Mouse (Mus musculus) neural tube, embryonic 10.5 days (tissue): ENCODE results near the gene Ano10.

ENCODE experiments used
- DNase-seq: peaks from one replicate; pipeline ENCODE4 v3.0.0-alpha.2; 2017; ENCODE audit warnings: low spot score; ENCODE audit errors: extremely low spot score

Ano10 gene

DNA sequence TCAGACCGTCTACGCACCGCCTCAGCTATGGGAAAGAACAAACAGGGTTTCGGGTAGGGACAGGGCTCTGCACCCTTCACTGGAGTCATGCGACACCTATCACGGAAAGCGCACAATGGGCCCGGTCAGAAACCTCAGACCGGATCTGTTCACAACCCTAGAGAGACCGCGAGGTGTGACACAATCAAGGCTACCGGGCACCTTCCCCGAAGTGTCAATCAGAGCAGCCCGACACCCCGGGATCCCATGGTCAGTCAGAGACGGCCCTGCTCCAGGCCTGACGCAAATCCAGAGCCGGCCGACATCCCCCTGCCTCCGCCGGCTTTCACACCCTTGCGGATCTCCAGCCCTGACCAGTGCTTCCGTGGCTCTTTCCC lies 370 bp downstream of the Ano10 start:
- no peak for DNase-seq

DNA sequence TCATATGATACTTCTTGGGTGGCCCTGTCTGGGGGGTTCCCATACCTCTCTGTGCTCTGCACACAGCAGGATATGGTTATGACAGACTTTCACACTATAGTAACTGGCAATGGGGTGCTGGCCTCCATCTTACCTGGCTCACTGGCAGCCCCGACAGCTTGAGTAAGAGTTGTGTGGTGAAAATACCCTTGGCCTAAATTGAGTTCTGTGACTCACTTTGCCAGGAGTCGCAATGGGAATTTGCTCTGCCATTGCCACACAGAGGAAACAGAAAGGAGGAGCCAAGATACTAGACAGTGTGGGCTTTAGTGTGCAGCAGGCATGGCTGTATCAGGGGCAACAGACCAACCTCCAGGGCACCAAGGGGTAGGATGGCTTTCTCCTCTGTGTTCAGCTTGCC lies 4.0 kb downstream of the Ano10 start:
- DNase-seq = no peak

DNA sequence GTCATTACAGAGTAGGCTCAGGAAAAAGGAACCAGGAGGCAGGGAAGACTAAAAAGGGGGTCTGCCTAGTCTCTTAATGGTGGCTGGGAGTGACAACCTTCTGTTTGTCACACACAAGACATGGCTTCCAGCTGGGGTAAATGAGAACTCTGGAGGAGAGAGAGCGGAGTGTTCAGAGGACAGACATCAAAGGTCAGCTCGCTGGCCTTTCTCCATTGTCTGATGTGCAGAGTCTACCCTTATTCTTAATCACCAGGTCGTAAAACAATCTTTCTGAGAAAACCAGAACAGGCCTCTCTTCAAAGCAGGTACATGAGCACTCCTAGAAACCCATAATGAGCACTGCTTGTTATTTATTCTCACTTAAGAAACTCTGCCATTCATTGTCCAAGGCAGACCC lies 5.8 kb downstream of the Ano10 start:
- no peak for DNase-seq

DNA sequence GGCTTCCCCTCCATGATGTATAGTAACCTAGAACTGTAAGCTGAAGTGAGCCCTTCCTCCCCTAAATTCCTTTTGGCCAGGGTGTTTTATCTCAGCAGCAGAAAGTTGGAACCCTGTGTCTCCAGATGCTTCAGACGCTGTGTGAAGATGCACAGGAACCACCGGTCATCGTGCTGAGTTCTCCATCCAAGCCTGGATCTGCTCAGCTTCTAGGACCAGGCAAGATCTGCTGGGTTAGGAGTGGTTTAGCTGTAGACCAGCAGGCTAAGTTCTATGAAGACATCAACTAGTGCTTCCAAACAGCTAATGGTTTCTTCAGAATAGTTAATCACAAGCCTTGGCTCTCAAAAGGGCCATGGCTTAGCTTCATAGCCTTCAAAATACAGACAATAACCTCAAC lies 6.7 kb downstream of the Ano10 start:
- no peak for DNase-seq

DNA sequence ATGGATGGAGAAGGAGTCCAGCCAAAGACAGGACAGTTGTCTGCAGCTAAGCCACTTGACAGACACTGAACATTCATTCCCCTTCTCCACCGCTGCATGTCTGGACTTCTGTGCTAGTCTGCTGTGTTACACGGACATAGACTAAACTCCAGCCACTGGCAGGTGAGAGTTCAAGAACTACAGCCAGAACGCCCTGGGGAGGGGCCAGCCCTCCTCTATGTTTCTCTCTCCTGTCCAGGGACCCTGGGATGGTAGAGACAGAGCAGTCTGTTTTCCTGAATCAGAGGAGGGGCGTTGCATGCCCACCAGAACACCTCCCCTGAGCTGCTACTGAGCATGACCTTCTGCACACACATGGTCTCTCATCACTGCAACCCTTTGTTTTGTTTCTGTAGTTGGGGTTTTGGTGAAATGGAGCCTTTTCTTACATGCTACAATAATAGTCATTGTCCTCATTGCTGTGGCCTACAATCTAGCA lies 8.4 kb downstream of the Ano10 start:
- DNase-seq = peak; percentile 24

DNA sequence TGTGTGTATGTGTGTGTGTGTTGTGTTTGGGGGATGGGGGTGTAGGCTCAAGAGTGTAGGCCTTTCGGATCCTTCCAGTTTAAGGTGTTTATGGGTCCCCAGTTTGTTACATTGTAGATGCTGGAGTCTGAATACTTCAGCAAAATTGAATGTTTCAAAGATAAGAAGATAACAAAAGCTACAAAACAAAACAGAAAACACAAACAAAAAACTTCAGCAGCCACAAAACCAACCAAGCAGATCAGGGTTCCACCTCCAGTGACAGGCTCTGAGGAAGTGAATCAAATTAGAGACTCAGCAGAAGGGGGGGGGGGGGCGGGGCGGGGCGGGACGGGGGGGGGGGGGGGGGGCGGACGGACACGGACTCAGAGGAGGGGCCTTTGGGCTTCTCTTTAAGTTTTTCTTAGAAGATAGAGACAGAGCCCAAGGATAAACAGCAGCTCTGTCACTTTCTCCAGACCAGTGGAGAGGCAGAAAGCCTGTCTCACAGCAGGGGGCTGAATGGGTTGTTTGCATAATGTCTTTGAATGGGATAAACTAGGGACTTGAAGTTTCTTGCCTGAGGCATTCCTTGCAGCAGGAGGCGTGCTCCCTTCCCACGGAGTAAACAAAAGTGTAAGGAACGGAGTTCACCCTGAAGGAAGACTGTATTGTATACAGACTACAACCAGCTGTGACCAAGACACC lies 8.9 kb downstream of the Ano10 start:
- DNase-seq = peak; percentile 47

DNA sequence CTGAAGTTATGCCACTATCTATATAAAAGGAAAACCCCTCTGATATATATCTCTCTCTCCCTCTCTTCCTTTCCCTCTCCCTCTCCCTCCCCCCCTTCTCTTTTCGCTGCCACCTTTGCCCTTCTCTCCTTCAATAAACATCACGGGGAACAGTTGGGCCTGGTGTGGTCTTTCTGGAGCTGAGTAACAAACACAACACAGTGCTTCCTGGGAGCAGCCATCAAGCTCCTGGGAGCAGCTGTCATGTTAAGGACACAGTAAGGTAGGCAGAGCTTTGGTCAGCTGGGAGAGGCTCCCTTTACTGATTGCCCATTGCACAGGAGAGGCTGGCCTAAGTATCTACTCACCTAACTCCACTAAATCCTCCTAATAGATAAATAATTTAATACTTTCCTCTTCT lies 9.5 kb downstream of the Ano10 start:
- no peak for DNase-seq

DNA sequence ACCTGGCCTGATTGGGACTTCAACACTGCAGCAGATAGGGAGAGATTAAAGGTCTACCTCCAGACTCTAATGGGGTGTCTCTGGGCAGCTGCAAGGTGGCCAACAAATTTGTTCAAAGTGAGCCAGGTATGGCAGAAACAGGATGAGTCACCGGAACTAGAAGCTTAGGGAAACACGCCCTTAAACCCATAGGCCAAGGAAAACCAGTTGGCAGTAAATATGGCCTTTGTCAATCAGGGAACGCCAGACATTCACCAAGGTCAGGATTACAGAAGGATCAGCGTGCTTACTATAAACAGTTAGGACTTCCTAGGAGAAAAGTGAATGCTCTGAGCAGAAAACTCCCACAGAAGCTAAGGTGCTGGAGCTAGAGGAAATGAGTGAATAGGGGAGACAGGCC lies 13.2 kb downstream of the Ano10 start:
- DNase-seq = no peak

DNA sequence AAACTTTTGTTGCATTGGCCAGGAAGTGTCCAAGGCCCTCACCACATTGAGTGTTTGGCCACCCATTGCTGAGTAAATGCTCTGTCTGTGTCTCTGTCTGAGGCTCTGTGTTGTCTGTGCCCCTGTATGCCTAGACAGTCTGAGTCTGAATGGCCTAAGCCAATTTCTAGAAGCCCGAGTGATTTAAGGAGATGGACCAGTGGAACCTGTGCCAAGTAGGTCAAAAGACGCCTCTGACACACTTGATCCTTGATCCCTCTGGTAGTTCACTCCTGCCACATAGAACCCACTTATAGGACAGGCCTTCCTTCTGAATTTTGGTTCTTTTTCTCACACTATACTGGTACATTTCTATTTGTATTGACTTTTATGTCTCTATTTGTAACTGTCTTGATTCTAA lies 17.6 kb downstream of the Ano10 start:
- DNase-seq = no peak

DNA sequence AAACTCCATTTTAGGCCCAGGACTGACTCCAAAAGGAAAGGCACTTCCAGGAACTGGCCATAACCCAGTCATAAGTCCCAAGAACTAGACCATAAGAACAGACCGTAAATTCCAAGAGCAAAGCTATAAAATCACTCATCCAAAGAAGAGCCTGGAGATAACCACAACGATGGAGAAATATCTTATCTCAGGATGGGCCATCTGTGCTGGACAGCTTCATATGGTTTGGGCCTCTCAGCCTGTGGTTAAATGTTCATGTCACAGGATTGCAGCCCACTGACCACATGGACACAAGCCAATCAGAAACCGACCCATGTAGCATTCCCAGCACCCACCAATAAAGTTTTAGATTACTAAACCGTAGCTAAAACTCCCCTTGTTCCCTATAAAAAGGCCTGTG lies 18.1 kb downstream of the Ano10 start:
- DNase-seq = no peak

DNA sequence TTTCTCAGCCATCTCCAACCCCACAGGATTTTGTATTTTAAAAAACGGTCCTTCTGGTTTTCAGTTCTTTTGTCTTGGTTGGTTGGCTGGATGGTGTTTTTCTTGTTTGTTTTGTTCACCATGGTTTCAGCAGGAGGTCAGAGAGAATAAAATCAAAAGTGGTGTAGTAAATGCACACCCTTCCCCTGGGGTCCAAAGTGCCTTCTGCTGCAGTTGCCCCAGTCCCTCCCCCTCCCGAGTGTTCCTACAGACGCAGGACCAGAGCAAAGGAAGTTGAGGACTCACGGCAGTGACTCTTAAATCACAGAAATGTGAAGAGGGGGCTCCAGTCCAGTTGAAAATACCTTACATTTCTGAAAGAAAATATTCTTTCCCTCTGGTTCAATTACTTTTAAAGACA lies 19.9 kb downstream of the Ano10 start:
- DNase-seq = no peak

DNA sequence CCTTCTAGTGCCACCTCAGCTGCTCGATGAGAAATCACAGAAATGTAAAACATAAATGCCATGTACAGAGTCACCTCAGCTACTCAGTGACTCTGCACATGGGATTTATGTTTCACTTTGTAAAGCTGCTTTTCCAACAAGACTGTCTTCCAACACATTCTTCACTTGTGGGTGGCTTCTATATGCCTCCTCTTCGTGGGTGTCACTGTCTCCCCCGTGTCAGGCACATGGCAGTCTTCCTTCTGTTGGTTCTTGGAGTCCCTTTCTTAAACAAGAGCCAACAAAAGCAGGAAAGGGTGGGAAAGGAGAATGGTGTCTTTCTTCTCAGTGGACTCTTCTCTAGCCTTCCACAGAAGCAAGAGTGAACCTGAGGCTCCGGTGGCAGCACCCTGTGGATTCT lies 20.3 kb downstream of the Ano10 start:
- no peak for DNase-seq

DNA sequence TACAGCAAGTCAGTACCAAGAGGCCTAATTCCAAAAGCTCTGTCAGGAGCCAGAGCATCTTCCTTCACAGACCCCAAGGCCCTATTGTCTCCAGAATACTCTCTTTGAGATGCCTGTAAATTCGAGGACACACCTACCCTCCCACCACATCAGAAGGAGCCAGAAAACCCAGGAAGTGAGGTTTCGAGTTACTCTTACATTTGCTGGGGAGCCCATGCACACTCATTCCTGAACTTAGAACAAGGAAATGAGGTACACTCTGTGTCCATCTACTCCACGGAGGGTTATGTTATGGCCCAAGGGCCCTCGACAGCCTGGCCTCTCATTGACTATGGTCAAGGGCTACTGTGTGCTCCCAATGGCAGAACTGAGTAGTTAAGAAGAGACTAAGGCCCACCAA lies 22.4 kb downstream of the Ano10 start:
- DNase-seq = no peak

DNA sequence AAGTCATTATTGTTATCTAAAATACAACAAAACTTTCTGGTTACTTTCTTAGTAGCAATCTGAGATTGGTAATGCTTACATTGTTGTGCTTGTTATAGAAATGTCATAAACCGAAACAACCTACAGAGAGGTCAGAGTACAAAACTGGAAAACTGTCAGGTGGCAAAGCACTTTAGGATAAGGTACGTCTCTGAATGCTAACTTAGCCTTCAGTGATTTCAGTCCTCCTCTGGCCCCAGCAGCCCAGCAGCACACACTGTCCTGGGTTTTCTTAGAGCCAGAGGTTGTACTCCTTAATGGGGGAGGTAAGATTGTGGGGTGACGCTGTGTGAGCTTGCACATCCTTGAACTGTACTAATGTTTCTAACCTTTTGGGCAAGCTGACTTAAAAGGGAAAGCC lies 22.9 kb downstream of the Ano10 start:
- DNase-seq = no peak

DNA sequence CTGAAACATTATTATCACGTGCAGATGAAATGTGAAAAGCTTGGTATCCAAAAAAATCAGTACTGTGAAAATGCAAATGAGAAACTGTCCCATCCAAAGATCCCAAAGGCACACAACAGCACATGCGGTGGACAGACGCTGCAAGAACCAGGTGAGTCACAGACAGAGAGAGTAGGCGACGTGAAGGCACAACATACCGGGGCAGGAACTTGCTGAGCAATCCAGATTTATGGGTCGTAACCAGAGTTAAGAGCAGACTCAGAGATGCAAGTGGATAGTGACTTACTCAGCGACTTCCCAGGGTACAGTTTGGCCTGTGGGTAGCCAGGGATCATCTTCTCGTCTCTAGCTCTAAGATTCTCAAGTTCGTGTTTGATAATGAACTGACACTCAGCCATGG lies 23.3 kb downstream of the Ano10 start:
- no peak for DNase-seq

DNA sequence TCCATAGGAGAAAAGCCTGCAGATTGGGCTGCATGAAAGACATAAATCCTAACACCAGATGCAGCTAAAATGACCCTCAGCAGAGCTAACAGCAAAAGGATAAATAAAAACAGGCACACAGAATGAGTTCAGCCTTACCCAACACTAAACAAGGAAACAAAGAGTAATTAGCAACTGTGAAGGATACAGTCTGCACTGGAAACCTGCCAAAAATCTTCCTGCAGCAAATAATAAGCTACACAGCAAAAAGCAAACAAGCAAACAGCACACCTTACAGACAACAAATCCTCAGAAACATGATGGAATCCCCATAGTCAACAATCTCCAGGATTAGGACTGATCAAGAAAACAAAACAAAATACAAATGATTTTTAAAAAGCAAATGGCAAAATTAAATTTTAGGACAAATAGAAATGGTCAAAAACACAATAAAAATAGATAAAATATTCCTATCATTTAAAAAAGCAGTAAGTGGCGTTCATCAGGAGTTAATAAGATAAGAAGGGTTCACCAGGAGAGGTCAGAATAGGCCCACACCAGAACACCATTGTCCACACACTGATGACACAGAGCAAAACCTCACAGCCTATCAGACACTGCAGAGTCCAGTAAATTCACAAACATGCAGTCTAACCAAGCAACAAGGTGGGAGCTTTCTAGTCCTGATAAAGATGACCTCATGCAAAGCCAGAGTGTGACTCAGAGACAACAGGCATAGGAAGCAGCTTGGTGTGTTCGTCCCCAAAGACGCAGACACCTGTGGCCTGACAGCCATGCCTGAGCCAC lies 24.8 kb downstream of the Ano10 start:
- DNase-seq = no peak

DNA sequence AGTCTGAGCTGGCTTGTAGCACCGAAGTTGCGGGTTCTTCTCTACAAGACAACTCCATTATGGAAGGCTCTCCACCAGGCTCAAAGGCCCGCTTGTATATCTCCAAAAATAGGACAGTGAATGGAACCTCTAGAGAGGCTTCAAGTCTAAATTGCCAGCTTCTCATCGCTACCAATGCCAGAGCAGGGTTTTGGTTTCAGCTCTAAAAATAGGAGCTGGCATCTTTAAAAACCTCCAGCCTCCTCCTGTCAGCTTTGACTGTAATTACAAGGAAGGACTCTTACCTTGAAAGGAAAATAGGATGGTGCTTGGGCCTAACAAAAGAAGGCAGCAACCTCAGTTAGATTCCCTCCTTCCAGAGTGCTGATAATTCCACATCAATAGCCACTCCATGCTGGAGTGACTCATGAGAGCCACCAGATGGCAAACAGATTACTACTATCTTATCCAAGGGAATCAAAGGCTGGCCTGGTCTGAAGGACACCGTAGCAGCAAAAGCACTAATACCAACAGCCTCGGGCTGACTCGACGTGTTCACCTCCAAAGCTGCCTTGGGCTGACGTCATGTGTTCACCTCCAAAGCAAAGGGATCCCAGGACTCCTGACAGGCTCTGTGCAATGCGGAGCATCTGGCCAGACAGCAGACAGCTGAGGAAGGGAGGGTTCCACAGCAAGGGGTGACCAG lies 28.6 kb downstream of the Ano10 start:
- no peak for DNase-seq

DNA sequence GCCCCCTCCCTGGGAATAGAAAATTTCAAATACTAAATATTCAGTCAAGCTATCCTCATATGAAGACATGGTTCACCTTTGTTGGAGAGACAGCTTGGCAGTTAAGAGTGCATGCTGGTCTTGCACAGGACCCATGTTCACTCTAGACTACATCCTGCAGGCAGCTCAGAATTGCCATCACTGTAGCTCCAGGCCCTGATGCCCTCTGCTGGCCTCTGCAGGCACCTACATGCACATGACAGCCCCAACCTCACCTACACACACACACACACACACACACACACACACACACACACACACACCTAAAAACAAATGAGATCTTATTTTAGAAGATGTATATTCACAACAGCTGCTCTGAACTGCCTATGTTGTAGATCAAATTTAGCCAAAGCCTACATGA lies 31.1 kb downstream of the Ano10 start:
- no peak for DNase-seq

DNA sequence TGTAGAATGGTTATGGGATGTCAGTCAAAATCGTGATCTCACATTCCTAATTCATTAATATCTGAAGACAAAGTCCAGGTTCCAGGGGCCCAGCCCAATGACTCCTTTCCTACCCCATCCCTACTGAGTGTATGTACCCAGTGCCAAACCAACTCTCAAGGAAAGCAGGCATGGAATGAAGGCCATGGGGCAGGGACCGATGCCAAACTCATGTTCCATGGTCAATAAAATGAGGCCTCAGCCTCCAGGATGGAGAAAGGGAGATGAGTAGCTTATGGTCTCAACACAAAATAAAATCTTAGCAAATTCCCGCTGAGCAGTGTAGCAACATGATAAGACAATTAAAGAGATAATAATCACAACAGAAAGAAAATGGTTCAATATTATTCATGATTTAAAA lies 39.8 kb downstream of the Ano10 start:
- no peak for DNase-seq

DNA sequence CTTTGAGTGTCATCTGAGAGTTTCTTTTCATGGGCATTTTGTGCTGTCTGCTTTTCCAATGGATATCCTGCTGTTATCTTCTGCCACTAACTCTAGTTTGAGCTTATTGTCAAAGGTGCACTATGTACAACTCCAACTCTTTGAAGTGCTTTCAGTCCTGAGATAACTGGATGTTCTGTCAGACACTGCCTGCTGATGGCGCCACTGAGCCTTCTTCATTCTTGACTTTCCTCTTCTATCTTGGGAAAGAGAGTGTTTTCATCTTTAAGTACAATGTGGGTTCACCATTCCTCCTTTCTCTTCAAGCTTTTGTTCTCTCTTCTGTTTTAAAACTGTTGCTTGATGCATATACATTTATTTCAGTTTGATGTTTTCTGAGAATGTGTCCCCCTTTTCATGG lies 42.1 kb downstream of the Ano10 start:
- no peak for DNase-seq

DNA sequence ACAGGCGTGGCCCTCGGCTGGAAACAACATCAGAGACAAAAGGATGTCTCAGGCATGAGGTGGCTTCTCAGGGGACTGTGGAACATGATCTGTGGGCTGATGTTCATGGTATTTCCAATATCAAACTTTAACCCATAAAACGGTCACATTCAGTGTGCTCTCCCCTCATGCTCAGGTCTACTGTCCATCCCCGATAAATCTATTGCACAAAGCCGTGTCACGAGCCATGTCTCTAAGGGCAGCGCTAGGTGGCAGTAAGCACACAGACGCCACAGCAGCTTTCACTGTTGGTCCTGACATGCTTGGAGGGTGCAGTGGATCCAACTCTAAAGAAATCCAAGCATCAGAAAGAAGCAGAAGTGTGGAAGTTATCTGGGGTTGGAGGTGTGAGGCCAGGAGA lies 46.1 kb downstream of the Ano10 start:
- peak; percentile 35 for DNase-seq

DNA sequence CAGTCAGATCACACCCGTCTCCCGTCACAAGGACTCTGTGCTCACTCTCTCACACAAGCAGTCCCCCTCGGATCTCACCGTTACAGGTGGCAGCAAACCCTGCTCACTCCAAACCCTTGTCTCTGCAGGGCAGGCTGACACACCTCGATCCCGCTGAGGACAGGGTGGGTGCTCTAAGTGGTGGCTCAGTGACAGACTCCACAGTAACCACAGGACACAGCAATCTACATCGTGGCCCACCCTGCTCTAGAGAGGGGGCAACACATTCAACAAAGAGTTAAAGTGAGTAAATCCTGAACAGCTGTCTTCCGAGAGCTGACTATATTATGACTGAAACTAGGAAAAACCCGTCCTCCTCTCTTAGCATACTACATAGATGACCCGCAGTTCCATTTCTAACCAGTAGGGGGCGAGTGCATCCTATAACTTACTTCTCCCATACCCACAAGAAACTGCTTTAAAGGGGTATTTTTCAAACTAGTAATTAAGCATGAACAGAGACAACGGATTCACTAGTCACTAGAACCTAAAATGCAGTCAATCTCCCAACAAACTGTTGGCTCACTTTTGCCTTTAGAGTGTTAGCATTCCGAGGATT lies 46.7 kb downstream of the Ano10 start:
- peak; percentile 67 for DNase-seq
